Mouse (Mus musculus) liver, postnatal 0 days (tissue): ENCODE results near the gene Cers4.

Experiments used
- CTCF ChIP-seq: sonication (generic); IDR thresholded peaks from 2 replicates; pipeline ENCODE4 v1.5.1; 2016; ENCODE audit warnings: antibody characterized with exemption, low read depth
- EP300 ChIP-seq: IDR thresholded peaks from 2 replicates; pipeline ENCODE4 v1.6.1; 2016; ENCODE audit warnings: antibody characterized with exemption, low read depth, mild to moderate bottlenecking

- TF ChIP-seq CTCF (no peak), EP300 (no peak)
These were observed 18.7 kb downstream of the Cers4 start for GRCm38 (mm10) chr8:4511429-4512115.
